Mouse (Mus musculus): ENCODE results near the gene Camsap3. TPM values are rescaled to one million over a fixed set of nuclear protein-coding genes. Genes with fewer than 3 reads are reported as not detected.

Gene Camsap3
- polyA plus RNA-seq, 1 experiment from 2014 or later, result 3.5 TPM

GRCm38 (mm10) chr8:3655526-3655925, 68.4 kb downstream of the Camsap3 start, which contains the start of gene Retn:
Gene Retn (plus strand): TSS chr8:3655770.
- WGBS, result 59% methylated on average over 3 of the region's 3 CpGs
- ATAC-seq (replicated peaks; ENCODE audit: low FRiP score), result no peak
- H3K4me3 ChIP-seq (ENCODE audit: low read depth, low read length), result no peak within 1 kb of the TSS

GRCm38 (mm10) chr8:3656725-3657381, 69.8 kb downstream of the Camsap3 start:
- no peaks in the 10 kb centered on the region for H3K36me3 ChIP-seq (ENCODE audit: control insufficient read depth, insufficient read depth, low read length)
- no peaks in the 10 kb centered on the region for H3K9me3 ChIP-seq (ENCODE audit: control insufficient read depth, low read length)
- H3K4me1 ChIP-seq (replicated peaks; ENCODE audit: control insufficient read depth, insufficient read depth, low read length), result no peaks in the 10 kb centered on the region
- no peak for ATAC-seq (replicated peaks; ENCODE audit: low FRiP score)
- no peaks in the 10 kb centered on the region for H3K27me3 ChIP-seq (replicated peaks; ENCODE audit: control insufficient read depth, insufficient read depth, low read length)
- no peak overlapping the region for H3K4me2 ChIP-seq
- H3K27ac ChIP-seq (ENCODE audit: low read depth, low read length), result no peak overlapping the region
- DNase-seq (ENCODE audit: low spot score), result no peak
- no peak overlapping the region for H3K9ac ChIP-seq (ENCODE audit: low read depth, low read length)
- H3K4me3 ChIP-seq (ENCODE audit: low read depth, low read length), result no peak overlapping the region
- 23% methylated on average over 7 of the region's 7 CpGs for WGBS

More at GRCm38 (mm10) chr8:3655526-3655925, 68.4 kb downstream of the Camsap3 start, which contains the start of gene Retn:
- no peaks in the 10 kb centered on the region for H3K36me3 ChIP-seq (ENCODE audit: control insufficient read depth, insufficient read depth, low read length)
- H3K27ac ChIP-seq (ENCODE audit: low read depth, low read length), result no peak within 1 kb of the TSS
- no peaks in the 10 kb centered on the region for H3K9me3 ChIP-seq (ENCODE audit: control insufficient read depth, low read length)
- no peaks in the 10 kb centered on the region for H3K4me1 ChIP-seq (replicated peaks; ENCODE audit: control insufficient read depth, insufficient read depth, low read length)
- H3K27me3 ChIP-seq (replicated peaks; ENCODE audit: control insufficient read depth, insufficient read depth, low read length), result no peaks in the 10 kb centered on the region
- DNase-seq (ENCODE audit: low spot score), result no peak
- H3K4me2 ChIP-seq, result no peak within 1 kb of the TSS
- no peak within 1 kb of the TSS for H3K9ac ChIP-seq (ENCODE audit: low read depth, low read length)

Other genes starting within 250 kb of the Camsap3 start
- gene A430078G23Rik, start 233.9 kb upstream of the Camsap3 start, polyA plus RNA-seq (2014; fragmentation: Nextera tagmentation; extraction: Ambion mirVana), result 0.32 and 0.40 TPM in 2 replicates
- 5.2 and 6.4 TPM in 2 replicates for gene Arhgef18, start 194.3 kb upstream of the Camsap3 start, polyA plus RNA-seq (2014; fragmentation: Nextera tagmentation; extraction: Ambion mirVana)
- gene Pex11g, start 119.6 kb upstream of the Camsap3 start, polyA plus RNA-seq (2014; fragmentation: Nextera tagmentation; extraction: Ambion mirVana), result 3.4 and 4.3 TPM in 2 replicates
- not detected in 2 replicates for gene Tex45, start 116.4 kb upstream of the Camsap3 start, polyA plus RNA-seq (2014; fragmentation: Nextera tagmentation; extraction: Ambion mirVana)
- 8.7 and 8.9 TPM in 2 replicates for gene Zfp358, start 94.2 kb upstream of the Camsap3 start, polyA plus RNA-seq (2014; fragmentation: Nextera tagmentation; extraction: Ambion mirVana)
- 36.2 and 39.8 TPM in 2 replicates for gene Mcoln1, start 86.8 kb upstream of the Camsap3 start, polyA plus RNA-seq (2014; fragmentation: Nextera tagmentation; extraction: Ambion mirVana)
- 17.8 and 22.9 TPM in 2 replicates for gene Pnpla6, start 71.9 kb upstream of the Camsap3 start, polyA plus RNA-seq (2014; fragmentation: Nextera tagmentation; extraction: Ambion mirVana)
- 3.0 and 4.9 TPM in 2 replicates for gene C330021F23Rik, start 19.3 kb upstream of the Camsap3 start, polyA plus RNA-seq (2014; fragmentation: Nextera tagmentation; extraction: Ambion mirVana)
- 60.5 and 66.8 TPM in 2 replicates for gene Xab2, start 34.0 kb downstream of the Camsap3 start, polyA plus RNA-seq (2014; fragmentation: Nextera tagmentation; extraction: Ambion mirVana)
- gene Pet100, start 34.3 kb downstream of the Camsap3 start, polyA plus RNA-seq (2014; fragmentation: Nextera tagmentation; extraction: Ambion mirVana), result 102 and 111 TPM in 2 replicates
- 0.40 TPM in 1 of 2 replicates, not detected in the other for gene Pcp2, start 38.3 kb downstream of the Camsap3 start, polyA plus RNA-seq (2014; fragmentation: Nextera tagmentation; extraction: Ambion mirVana)
- gene Stxbp2, start 43.7 kb downstream of the Camsap3 start, polyA plus RNA-seq (2014; fragmentation: Nextera tagmentation; extraction: Ambion mirVana), result 97.5 and 105 TPM in 2 replicates
- gene Retn, start 68.5 kb downstream of the Camsap3 start, polyA plus RNA-seq (2014; fragmentation: Nextera tagmentation; extraction: Ambion mirVana), result 0.29 and 0.40 TPM in 2 replicates
- 0.52 and 1.0 TPM in 2 replicates for gene Mcemp1, start 78.5 kb downstream of the Camsap3 start, polyA plus RNA-seq (2014; fragmentation: Nextera tagmentation; extraction: Ambion mirVana)
- 7.3 and 11.4 TPM in 2 replicates for gene Fcor, start 85.1 kb downstream of the Camsap3 start, polyA plus RNA-seq (2014; fragmentation: Nextera tagmentation; extraction: Ambion mirVana)
- gene Trappc5, start 89.0 kb downstream of the Camsap3 start, polyA plus RNA-seq (2014; fragmentation: Nextera tagmentation; extraction: Ambion mirVana), result 29.5 and 31.6 TPM in 2 replicates
- gene Fcer2a, start 106.9 kb downstream of the Camsap3 start, polyA plus RNA-seq (2014; fragmentation: Nextera tagmentation; extraction: Ambion mirVana), result 0.10 TPM in 1 of 2 replicates, not detected in the other
- gene Clec4g, start 133.4 kb downstream of the Camsap3 start, polyA plus RNA-seq (2014; fragmentation: Nextera tagmentation; extraction: Ambion mirVana), result 0.92 and 1.8 TPM in 2 replicates
- gene Cd209a, start 161.7 kb downstream of the Camsap3 start, polyA plus RNA-seq (2014; fragmentation: Nextera tagmentation; extraction: Ambion mirVana), result 0.23 TPM in 1 of 2 replicates, not detected in the other

Data from liver, embryonic 11.5 days (tissue).